Mouse (Mus musculus) heart, embryonic 14.5 days (tissue): ENCODE data around the gene Rnf2. TPM values are rescaled to one million over a fixed set of nuclear protein-coding genes. Genes with fewer than 3 reads are reported as not detected.
A peak's percentile ranks its signal among the peaks of the same experiment; 100 is the strongest.

Experiments used
- ATAC-seq: fragments of 200-750 bp; cut with Nextera tagmentation; 2 replicates; pipeline ENCODE4 v1.8.0; 2017; ENCODE audit warnings: low read depth, moderate TSS enrichment; ENCODE audit not compliant: insufficient number of reproducible peaks, insufficient read depth, low FRiP score
- H3K27ac ChIP-seq, 2 experiments: fragments of 200-500 bp in 1 of 2; fragments of 300-500 bp in 1 of 2; sonication (generic) in 1 of 2; replicated peaks in 1 of 2; 2 replicates each; pipeline ENCODE4 v1.5.1; 2012 to 2014; ENCODE audit warnings: low read depth in 2 of 2, low read length in 2 of 2, control low read depth in 1 of 2, mild to moderate bottlenecking in 1 of 2, mixed read lengths in 1 of 2; ENCODE audit not compliant: control insufficient read depth in 1 of 2, insufficient read depth in 1 of 2
- H3K27me3 ChIP-seq: fragments of 300-500 bp; sonication (generic); 2 replicates; pipeline ENCODE4 v1.6.1; 2014; ENCODE audit warnings: mild to moderate bottlenecking, low read length, control low read depth; ENCODE audit not compliant: control insufficient read depth, insufficient read depth
- H3K36me3 ChIP-seq: fragments of 300-500 bp; sonication (generic); 2 replicates; pipeline ENCODE4 v1.6.1; 2014; ENCODE audit warnings: mild to moderate bottlenecking, control low read depth, low read length, mixed read lengths; ENCODE audit not compliant: control insufficient read depth, insufficient read depth
- H3K4me1 ChIP-seq, 2 experiments: fragments of 200-500 bp in 1 of 2; fragments of 300-500 bp in 1 of 2; sonication (generic) in 1 of 2; 2 replicates each; pipeline ENCODE4 v1.6.1; 2012 to 2014; ENCODE audit warnings: low read length in 2 of 2, control low read depth in 1 of 2, mixed read lengths in 1 of 2; ENCODE audit not compliant: control insufficient read depth in 2 of 2, insufficient read depth in 2 of 2
- H3K4me2 ChIP-seq: fragments of 300-500 bp; sonication (generic); 2 replicates; pipeline ENCODE4 v1.6.1; 2014; ENCODE audit warnings: mild to moderate bottlenecking, low read length
- H3K4me3 ChIP-seq, 2 experiments: fragments of 200-500 bp in 1 of 2; fragments of 300-500 bp in 1 of 2; sonication (generic) in 1 of 2; 2 replicates each; pipeline ENCODE4 v1.5.1; 2012 to 2014; ENCODE audit warnings: low read length in 2 of 2, mild to moderate bottlenecking in 2 of 2, control low read depth in 1 of 2, low read depth in 1 of 2, moderate library complexity in 1 of 2; ENCODE audit not compliant: control insufficient read depth in 1 of 2, insufficient read depth in 1 of 2
- H3K9ac ChIP-seq: fragments of 300-500 bp; sonication (generic); 2 replicates; pipeline ENCODE4 v1.6.1; 2014; ENCODE audit warnings: mild to moderate bottlenecking, low read length
- H3K9me3 ChIP-seq: fragments of 300-500 bp; sonication (generic); 2 replicates; pipeline ENCODE4 v1.6.1; 2016; ENCODE audit warnings: low read length, control low read depth; ENCODE audit not compliant: control insufficient read depth
- WGBS: fragments of 180-500 bp; shearing (Covaris S2); extraction: QIAGEN DNeasy Blood & Tissue Kit; methylation state at CpG from one replicate; pipeline ENCODE4 v1.1.7; 2014; 5-methylcytosine and 5-hydroxymethylcytosine counted together
- polyA plus RNA-seq: library from polyadenylated mRNA; unstranded; fragments of >200 nt; fragmentation: Nextera tagmentation; extraction: Ambion mirVana; gene quantifications from 2 replicates; pipeline ENCODE4 v1.2.1, GENCODE M21; 2014

The Rnf2 gene
- polyA plus RNA-seq, 1 experiment from 2014 or later: 73.7 TPM

- ATAC-seq: no peak
- peaks cover 91% of the 10 kb centered on the region for H3K36me3 ChIP-seq
- no peak overlapping the region for H3K9ac ChIP-seq
- no peak overlapping the region for H3K27ac ChIP-seq
- H3K4me1 ChIP-seq: no peaks in the 10 kb centered on the region
- WGBS: 94% methylated on average over 11 of the region's 11 CpGs
- no peaks in the 10 kb centered on the region for H3K27me3 ChIP-seq
- H3K9me3 ChIP-seq: no peaks in the 10 kb centered on the region
- H3K4me2 ChIP-seq: no peak overlapping the region
- H3K4me3 ChIP-seq: no peak overlapping the region
Observed at GRCm38 (mm10) chr1:151451946-151452345, 48.8 kb downstream of the Rnf2 start.

- no peak overlapping the region for H3K4me3 ChIP-seq
- H3K9ac ChIP-seq: no peak overlapping the region
- no peaks in the 10 kb centered on the region for H3K4me1 ChIP-seq
- no peaks in the 10 kb centered on the region for H3K27me3 ChIP-seq
- H3K4me2 ChIP-seq: no peak overlapping the region
- 100% methylated on average over 1 of the region's 2 CpGs for WGBS
- ATAC-seq: no peak
- H3K36me3 ChIP-seq: peaks cover 91% of the 10 kb centered on the region
- H3K9me3 ChIP-seq: no peaks in the 10 kb centered on the region
- no peak overlapping the region for H3K27ac ChIP-seq
Observed at GRCm38 (mm10) chr1:151450851-151451250, 49.9 kb downstream of the Rnf2 start.

GRCm38 (mm10) chr1:151449866-151450265 lies 50.9 kb downstream of the Rnf2 start:
- no peak overlapping the region for H3K9ac ChIP-seq
- H3K4me3 ChIP-seq: no peak overlapping the region
- 94% methylated on average over 10 of the region's 10 CpGs for WGBS
- H3K27ac ChIP-seq: no peak overlapping the region
- H3K27me3 ChIP-seq: no peaks in the 10 kb centered on the region
- ATAC-seq: no peak
- H3K9me3 ChIP-seq: no peaks in the 10 kb centered on the region
- peaks cover 92% of the 10 kb centered on the region for H3K36me3 ChIP-seq
- H3K4me2 ChIP-seq: no peak overlapping the region
- H3K4me1 ChIP-seq: no peaks in the 10 kb centered on the region

GRCm38 (mm10) chr1:151435431-151435830 lies 65.3 kb downstream of the Rnf2 start:
- 47% methylated on average over 6 of the region's 6 CpGs for WGBS
- no peak for ATAC-seq
- no peak overlapping the region for H3K9ac ChIP-seq
- peaks cover 61% of the 10 kb centered on the region for H3K36me3 ChIP-seq
- H3K27me3 ChIP-seq: no peaks in the 10 kb centered on the region
- no peak overlapping the region for H3K4me3 ChIP-seq
- H3K4me1 ChIP-seq: peaks cover 2 to 6% of the 10 kb centered on the region in 2 experiments; a peak in 2 of 4 replicates
- H3K27ac ChIP-seq: peak overlapping the region; percentile 14 to 65; a peak in 3 of 4 replicates
- no peak overlapping the region for H3K4me2 ChIP-seq
- no peaks in the 10 kb centered on the region for H3K9me3 ChIP-seq

- peak overlapping the region; percentile 95 to 97 for H3K27ac ChIP-seq
- H3K9me3 ChIP-seq: no peaks in the 10 kb centered on the region
- no peak for ATAC-seq
- no peaks in the 10 kb centered on the region for H3K27me3 ChIP-seq
- H3K4me1 ChIP-seq: peaks cover 0 to 16% of the 10 kb centered on the region in 2 experiments; a peak in 2 of 4 replicates
- peak overlapping the region; percentile 96 for H3K9ac ChIP-seq
- peak overlapping the region; percentile 72 for H3K4me2 ChIP-seq
- H3K4me3 ChIP-seq: peak overlapping the region; percentile 61 to 86
- peaks cover 11% of the 10 kb centered on the region for H3K36me3 ChIP-seq
- 30% methylated on average over 9 of the region's 9 CpGs for WGBS
Observed at GRCm38 (mm10) chr1:151429316-151429715, 71.4 kb downstream of the Rnf2 start.

- ATAC-seq: peak; percentile 99
- WGBS: under 1% methylated on average over 74 of the region's 74 CpGs
Observed at GRCm38 (mm10) chr1:151428263-151429221, 72.2 kb downstream of the Rnf2 start, which contains the start of the genes Swt1 and Trmt1l. TSS of gene Swt1 (minus strand) at chr1:151428455. TSS of gene Trmt1l (plus strand) at chr1:151428542.

GRCm38 (mm10) chr1:151427888-151428262 lies 72.9 kb downstream of the Rnf2 start:
- under 1% methylated on average over 26 of the region's 26 CpGs for WGBS
- Histone ChIP-seq H3K9ac (peak overlapping the region; percentile 85), H3K4me2 (peak overlapping the region; percentile 80), H3K36me3 (no peaks in the 10 kb centered on the region), H3K27me3 (no peaks in the 10 kb centered on the region), H3K4me1 (peaks cover 0 to 16% of the 10 kb centered on the region in 2 experiments; a peak in 2 of 4 replicates), H3K27ac (peak overlapping the region; percentile 70 to 97), H3K4me3 (peak overlapping the region; percentile 61 to 86), H3K9me3 (no peaks in the 10 kb centered on the region)
- ATAC-seq: peak; percentile 43

More at GRCm38 (mm10) chr1:151428263-151429221, 72.2 kb downstream of the Rnf2 start, which contains the start of the genes Swt1 and Trmt1l:
- H3K4me3 ChIP-seq: peak within 1 kb of the TSS; percentile 61 to 86
- no peaks in the 10 kb centered on the region for H3K9me3 ChIP-seq
- no peaks in the 10 kb centered on the region for H3K27me3 ChIP-seq
- peak within 1 kb of the TSS; percentile 95 to 97 for H3K27ac ChIP-seq
- H3K4me1 ChIP-seq: peaks cover 0 to 16% of the 10 kb centered on the region in 2 experiments; a peak in 2 of 4 replicates
- H3K36me3 ChIP-seq: peaks cover 3% of the 10 kb centered on the region; the same call in 1 of the 2 replicates
- H3K9ac ChIP-seq: peak within 1 kb of the TSS; percentile 96
- H3K4me2 ChIP-seq: peak within 1 kb of the TSS; percentile 80
